Mouse (Mus musculus) mature B cell (primary cell): ENCODE results near the gene Dhrs2.

Source experiments
- in situ Hi-C: fragments of 300-500 bp; cut with MboI; formaldehyde crosslinking; loops from 2 replicates; pipeline ENCODE4 v1.14.3; 2019

The Dhrs2 gene

GRCm38 (mm10) chr14:55221707-55222106 is at the start of gene Dhrs2:
Dhrs2 (plus strand) TSS chr14:55222007.
- in situ Hi-C loops, result no loop called here

GRCm38 (mm10) chr14:55174164-55174563 is 47.6 kb upstream of the Dhrs2 start:
- in situ Hi-C loops, result no loop called here

DNA sequence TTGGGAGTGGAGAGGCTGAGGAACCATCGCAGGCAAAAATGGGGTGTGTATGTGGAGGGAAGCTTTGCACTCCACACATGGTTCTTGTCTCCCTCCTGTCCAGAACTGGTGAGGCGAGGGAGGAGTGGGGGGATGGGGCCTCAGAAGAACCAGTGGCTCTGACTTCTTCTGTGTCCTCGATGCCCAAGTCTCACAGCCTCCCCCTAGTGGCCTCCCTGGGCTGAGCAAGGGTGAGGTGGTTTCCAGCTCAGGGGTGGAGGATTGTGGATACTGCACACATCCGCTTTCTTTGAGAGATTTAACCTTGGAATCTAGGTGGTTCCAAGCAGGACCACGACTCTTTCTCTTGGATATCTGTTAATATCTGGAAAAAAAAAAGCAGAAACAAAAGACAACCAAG is 44.5 kb upstream of the Dhrs2 start:
- in situ Hi-C loops, result no loop called here

GRCm38 (mm10) chr14:55180951-55181350 is 40.9 kb upstream of the Dhrs2 start:
- in situ Hi-C loops, result no loop called here

GRCm38 (mm10) chr14:55183231-55183630 is 38.6 kb upstream of the Dhrs2 start:
- in situ Hi-C loops, result no loop called here

DNA sequence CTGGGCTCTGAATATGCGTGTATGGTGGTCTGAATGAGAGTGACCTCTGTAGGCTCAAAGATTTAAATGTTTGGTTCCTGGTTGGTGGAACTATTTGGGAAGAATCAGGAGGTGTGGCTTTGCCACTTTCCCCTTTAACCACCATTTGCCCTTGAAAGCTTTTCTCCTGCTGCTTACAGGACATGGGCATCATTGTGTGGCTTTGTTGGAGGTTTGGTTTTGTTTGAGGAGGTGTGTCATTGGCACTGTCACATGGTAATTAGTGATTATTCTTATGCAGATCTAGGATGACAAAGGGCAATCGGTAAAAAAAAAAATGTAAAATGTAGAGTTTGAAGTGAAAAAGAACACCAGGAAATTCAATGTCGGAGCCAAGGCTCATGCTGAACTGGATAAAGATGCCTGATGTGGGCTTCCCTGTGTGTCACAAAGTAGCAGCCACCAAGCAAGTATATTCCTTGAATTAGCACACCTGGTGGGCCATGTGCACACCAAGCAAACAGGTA is 37.1 kb upstream of the Dhrs2 start:
- in situ Hi-C loops, result no loop called here

DNA sequence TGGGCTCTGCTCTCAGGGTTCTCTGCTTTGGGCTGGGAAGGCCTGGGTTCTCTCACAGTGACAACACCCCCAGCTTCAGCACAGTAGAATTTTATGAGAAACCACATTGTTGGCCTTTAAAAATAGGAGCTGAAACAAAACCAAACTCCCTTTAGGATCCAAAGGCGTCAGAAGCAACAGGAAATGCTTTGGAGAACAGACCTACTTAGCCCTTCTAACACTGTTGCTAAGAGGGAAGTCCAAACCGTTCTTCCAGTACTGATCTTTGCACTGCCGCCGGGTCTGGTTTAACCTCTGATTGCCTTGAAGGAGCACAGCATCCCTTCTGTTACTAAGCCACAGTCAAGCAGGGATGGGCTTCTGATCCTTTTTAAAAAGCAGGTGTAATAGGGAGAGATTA is 33.3 kb upstream of the Dhrs2 start:
- in situ Hi-C loops, result no loop called here

DNA sequence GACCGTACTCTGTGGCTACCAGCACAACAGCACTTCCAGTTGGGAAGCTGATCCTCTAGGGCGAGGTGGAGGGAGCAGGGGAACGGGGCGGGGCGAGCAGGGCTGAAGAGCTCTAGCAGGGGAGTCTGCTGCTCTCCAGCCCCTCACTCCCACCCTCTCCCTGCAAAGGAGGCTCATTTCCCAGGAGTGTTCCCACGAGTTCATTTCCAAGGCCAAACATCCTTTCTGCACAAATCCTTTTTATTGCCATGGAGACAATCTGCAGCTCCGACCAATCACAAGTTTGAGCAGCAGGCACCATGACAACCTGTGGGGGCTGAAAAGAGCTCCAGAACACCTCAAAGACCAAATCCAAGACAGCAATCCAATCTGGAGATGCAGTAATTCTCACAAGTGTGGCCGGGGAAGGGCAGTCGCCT is 32.4 kb upstream of the Dhrs2 start:
- in situ Hi-C loops, result no loop called here

GRCm38 (mm10) chr14:55193354-55193753 is 28.5 kb upstream of the Dhrs2 start:
- in situ Hi-C loops, result no loop called here

DNA sequence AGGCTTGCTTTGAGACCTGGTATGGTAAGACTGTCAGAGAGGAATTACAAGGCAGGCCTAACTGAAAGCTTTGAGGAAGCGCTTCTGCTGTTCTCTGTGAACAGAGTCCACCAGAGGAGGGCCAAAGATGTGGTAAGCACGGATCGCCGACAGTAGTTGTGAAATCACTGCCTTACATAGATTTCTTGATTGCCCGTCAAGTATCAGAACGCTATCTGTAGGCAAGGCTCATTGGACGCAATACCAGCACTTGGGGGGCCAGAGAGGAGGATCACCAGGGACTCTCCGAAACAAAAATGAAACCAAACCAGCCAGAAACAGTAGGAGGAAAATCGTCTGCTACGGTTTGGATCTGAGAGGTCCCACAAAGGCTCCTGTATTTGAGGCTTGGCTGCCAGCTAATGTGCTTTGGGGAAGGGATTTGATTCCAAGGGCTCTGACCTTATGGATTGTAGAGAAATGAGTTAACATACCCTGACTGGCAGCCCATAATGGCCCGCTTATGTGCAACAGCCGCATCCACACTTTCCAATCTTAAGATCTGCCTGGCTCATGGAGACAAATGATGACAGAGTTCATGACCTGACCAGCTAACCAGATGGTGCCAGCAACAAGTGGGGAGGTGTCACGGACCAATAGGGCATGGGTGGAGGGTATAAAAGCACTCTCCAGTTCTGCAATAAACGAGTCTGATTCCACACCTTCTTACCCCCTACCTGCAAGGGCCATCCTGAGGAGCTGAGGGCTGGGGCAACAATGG is 27.8 kb upstream of the Dhrs2 start:
- in situ Hi-C loops, result no loop called here

DNA sequence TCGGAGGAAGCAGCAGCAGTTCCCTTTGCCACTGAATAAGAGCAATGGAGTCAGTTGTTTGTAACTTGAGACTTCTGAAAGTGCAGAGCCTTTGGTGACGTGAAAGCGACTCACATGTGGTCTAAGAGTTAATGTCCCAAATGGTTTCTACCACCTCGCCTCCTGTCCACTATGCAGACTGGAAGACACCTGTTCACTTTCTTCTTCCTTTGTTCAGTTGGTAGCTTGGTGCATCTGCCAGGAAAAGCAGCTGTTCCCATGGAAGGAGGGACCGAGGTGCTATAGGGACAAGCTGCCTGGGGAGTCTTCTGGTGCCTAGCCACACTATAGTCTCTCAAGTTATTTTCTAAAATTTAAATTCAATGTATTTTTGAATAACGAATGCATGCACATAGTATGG is 27.0 kb upstream of the Dhrs2 start:
- in situ Hi-C loops, result no loop called here

DNA sequence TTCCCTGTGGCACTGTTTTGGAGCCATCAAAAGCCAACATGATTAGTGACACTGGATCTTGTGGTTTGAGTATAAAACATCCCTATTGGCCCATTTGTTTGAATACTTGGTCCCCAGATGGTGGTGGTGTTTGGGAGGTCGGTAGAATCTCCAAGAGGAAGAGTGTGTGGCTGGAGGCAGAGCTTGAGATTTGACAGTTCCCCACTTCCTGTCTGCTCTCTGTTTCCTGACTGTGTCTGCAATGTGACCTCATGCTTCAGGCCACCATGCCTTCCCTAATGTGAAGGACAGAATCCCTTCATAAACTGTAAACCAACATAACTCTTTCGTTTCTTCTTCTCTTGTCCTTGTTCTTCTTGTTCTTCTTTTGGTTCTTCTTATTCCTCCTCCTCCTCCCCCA is 24.7 kb upstream of the Dhrs2 start:
- in situ Hi-C loops, result no loop called here

DNA sequence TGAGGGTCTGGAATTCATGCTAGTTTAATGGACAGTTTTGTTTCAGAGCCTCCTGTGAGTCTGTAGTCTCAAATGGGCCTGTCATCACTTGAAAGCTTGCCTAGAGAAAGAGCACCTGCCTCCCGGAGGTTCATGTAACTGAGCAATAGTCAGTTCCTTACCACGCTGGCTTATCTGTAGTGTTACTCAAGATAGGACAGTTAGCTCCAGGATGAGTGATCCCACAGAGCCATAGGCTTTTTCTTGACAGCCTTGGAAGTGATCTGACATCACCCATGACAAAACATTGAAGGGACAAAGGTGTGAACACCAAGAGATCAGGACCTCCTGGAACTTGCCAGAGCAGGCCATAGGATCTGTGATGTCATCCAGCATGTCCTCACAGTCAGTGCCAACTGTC is 23.6 kb upstream of the Dhrs2 start:
- in situ Hi-C loops, result no loop called here

GRCm38 (mm10) chr14:55204544-55204943 is 17.3 kb upstream of the Dhrs2 start:
- in situ Hi-C loops, result no loop called here

GRCm38 (mm10) chr14:55205045-55205750 is 16.6 kb upstream of the Dhrs2 start:
- in situ Hi-C loops, result no loop called here

DNA sequence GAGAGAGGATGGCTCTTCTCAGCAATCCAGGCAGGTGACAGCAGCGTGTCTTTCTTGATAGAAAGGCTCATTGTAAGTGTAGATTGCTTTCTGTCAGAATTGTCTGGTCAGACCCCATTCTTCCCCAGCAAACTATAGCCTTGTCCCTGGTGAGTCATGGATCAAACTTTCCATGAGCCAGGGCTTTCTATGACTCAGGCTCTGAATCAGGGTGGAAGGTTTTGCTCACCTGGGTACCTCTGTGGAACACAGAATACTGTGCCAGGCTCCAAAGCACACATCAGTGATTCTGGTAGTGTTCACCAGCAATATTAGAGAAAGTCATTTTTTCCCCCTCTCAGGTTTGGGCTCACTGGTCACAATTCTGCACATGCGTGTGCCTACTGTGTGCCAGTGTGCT is 13.5 kb upstream of the Dhrs2 start:
- in situ Hi-C loops, result no loop called here

GRCm38 (mm10) chr14:55213621-55214020 is 8.2 kb upstream of the Dhrs2 start:
- in situ Hi-C loops, result no loop called here

GRCm38 (mm10) chr14:55214507-55214906 is 7.3 kb upstream of the Dhrs2 start:
- in situ Hi-C loops, result no loop called here

GRCm38 (mm10) chr14:55223172-55223571 is 1.4 kb downstream of the Dhrs2 start:
- in situ Hi-C loops, result no loop called here

GRCm38 (mm10) chr14:55234639-55235038 is 12.8 kb downstream of the Dhrs2 start:
- in situ Hi-C loops, result no loop called here

DNA sequence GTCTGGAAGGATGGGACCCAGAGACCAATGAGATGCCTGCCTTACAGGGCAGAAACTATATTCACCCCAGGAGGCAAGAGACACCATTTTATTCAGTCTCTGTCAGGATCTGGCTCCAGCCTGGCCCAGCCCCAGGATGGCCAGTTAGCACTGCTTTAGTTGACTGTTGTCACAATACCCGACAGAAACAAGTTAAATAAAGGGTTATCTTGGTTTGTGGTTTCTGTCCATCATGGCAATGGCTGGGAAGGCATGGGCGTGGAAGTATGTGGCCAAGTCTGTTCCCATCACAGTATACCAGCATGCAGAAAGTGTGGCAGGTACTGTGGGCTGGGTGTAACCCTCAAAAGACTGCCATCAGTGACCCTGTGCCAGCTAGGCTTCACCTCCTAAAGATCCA is 14.9 kb downstream of the Dhrs2 start:
- in situ Hi-C loops, result no loop called here

- in situ Hi-C loops, result no loop called here
Measured at GRCm38 (mm10) chr14:55242664-55243063, 20.9 kb downstream of the Dhrs2 start.

DNA sequence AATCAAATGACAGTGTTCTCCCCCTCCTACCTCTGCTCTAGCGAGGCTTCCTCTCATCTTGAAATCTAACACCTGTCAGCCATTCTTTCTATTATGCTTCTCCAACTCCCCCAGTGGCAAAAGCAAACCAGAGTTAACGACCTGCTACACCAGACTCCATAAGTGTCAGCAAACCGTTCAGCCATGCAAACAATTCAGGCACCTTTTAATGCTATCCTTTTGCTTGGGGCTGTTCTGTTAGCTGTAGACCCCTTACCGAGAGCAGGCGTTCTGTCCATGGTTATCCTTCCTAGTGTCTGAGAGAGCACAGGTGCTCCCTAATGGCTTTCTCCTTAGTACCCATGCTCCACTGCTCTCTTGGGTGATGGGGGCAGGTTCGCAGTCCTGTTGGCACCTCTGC is 25.4 kb downstream of the Dhrs2 start:
- in situ Hi-C loops, result no loop called here
